Comparison of ENCODE assay signal across 11 mouse cellular contexts in genomic region chr6:99205587-99206436, GRCm38 (mm10).
DNase-seq lines count a peak whose midpoint lies in the region; ATAC-seq and TF ChIP-seq lines count a peak whose summit lies in the region.
"Had no signal": no experiment of that assay in that cellular context is flagged by ENCODE, and none has a peak within 500 bp of the region (broad histone marks: within the 10 kb centered on the region; RNA-seq: fewer than 3 reads in every experiment).

No protein-coding gene starts in this region.

- H3K9me3 ChIP-seq in lung, embryonic 16.5 days (ENCODE audit: control insufficient read depth, low read length): no peaks in the 10 kb centered on the region
- H3K9me3 ChIP-seq in liver, embryonic 13.5 days (replicated peaks): no peaks in the 10 kb centered on the region
- H3K9me3 ChIP-seq in stomach, embryonic 15.5 days: no peaks in the 10 kb centered on the region
- H3K9me3 ChIP-seq: embryonic facial prominence, embryonic 13.5 days had no signal

- no peak for TF ChIP-seq CTCF in embryonic fibroblast, embryonic 13.5 days (IDR thresholded peaks at IDR 0.05; ENCODE audit: borderline replicate concordance, insufficient read depth, low read length)

- no peaks in the 10 kb centered on the region for H3K27me3 ChIP-seq in lung, embryonic 16.5 days (ENCODE audit: control insufficient read depth, insufficient read depth, low read depth, low read length)
- no peaks in the 10 kb centered on the region for H3K27me3 ChIP-seq in liver, embryonic 13.5 days
- H3K27me3 ChIP-seq in stomach, embryonic 15.5 days (replicated peaks): no peaks in the 10 kb centered on the region

- no peak overlapping the region for H3K4me3 ChIP-seq in lung, embryonic 16.5 days (ENCODE audit: low read length)
- H3K4me3 ChIP-seq in embryonic fibroblast, embryonic 13.5 days (ENCODE audit: insufficient read depth, low read length): no peak overlapping the region
- no peak overlapping the region for H3K4me3 ChIP-seq in liver, embryonic 13.5 days (replicated peaks)
- H3K4me3 ChIP-seq in stomach, embryonic 15.5 days (replicated peaks): no peak overlapping the region
- H3K4me3 ChIP-seq: embryonic facial prominence, embryonic 13.5 days; myocyte had no signal

- H3K27ac ChIP-seq in lung, embryonic 16.5 days (ENCODE audit: low read length): no peak overlapping the region
- peak overlapping the region; percentile 23; the same call in 1 of the 2 replicates for H3K27ac ChIP-seq in embryonic fibroblast, embryonic 13.5 days (ENCODE audit: insufficient read depth, low read length)
- H3K27ac ChIP-seq in liver, embryonic 13.5 days: peak overlapping the region; percentile 48
- peak overlapping the region; percentile 62 for H3K27ac ChIP-seq in stomach, embryonic 15.5 days
- H3K27ac ChIP-seq: embryonic facial prominence, embryonic 13.5 days; kidney, postnatal 0 days had no signal

- ATAC-seq in lung, embryonic 16.5 days (ENCODE audit: low read depth): no peak
- ATAC-seq in liver, embryonic 13.5 days (ENCODE audit: low read depth): peak; percentile 36; the same call in 1 of the 2 replicates
- ATAC-seq in stomach, embryonic 15.5 days (ENCODE audit: insufficient read depth, low FRiP score, low read depth): no peak

- H3K4me2 ChIP-seq in lung, embryonic 16.5 days (ENCODE audit: low read depth, low read length): peak overlapping the region; percentile 29; the same call in 1 of the 2 replicates
- H3K4me2 ChIP-seq in liver, embryonic 13.5 days: 0 out of 2 replicates have a peak overlapping the region, but pooled peaks have one; percentile 23
- peak overlapping the region; percentile 51 for H3K4me2 ChIP-seq in stomach, embryonic 15.5 days

- H3K4me1 ChIP-seq in lung, embryonic 16.5 days (replicated peaks; ENCODE audit: control insufficient read depth, insufficient read depth, low read length): peaks cover 42% of the 10 kb centered on the region
- H3K4me1 ChIP-seq in embryonic fibroblast, embryonic 13.5 days (ENCODE audit: control insufficient read depth, insufficient read depth, low read length): peaks cover 26% of the 10 kb centered on the region
- peaks cover 48% of the 10 kb centered on the region for H3K4me1 ChIP-seq in liver, embryonic 13.5 days (replicated peaks)
- peaks cover 39% of the 10 kb centered on the region for H3K4me1 ChIP-seq in stomach, embryonic 15.5 days

- no peak for DNase-seq in lung, adult 18-20 months
- DNase-seq in liver, embryonic 13.5 days: no peak
- no peak for DNase-seq in adrenal gland, adult 8-10 months
- DNase-seq in kidney, adult 18-20 months: no peak
- DNase-seq in gastrocnemius, adult 8-10 months (ENCODE audit: low spot score in 2 of 2): no peak

- H3K36me3 ChIP-seq in lung, embryonic 16.5 days (ENCODE audit: control insufficient read depth, insufficient read depth, low read length): no peaks in the 10 kb centered on the region
- no peaks in the 10 kb centered on the region for H3K36me3 ChIP-seq in liver, embryonic 13.5 days
- H3K36me3 ChIP-seq in stomach, embryonic 15.5 days: no peaks in the 10 kb centered on the region
- H3K36me3 ChIP-seq: embryonic facial prominence, embryonic 13.5 days had no signal

- 27% methylated on average over 13 of the region's 13 CpGs for WGBS in lung, embryonic 16.5 days
- 9% methylated on average over 13 of the region's 13 CpGs for WGBS in liver, embryonic 13.5 days (ENCODE audit: insufficient replicate concordance)
- 21% methylated on average over 13 of the region's 13 CpGs for WGBS in stomach, embryonic 15.5 days

- TF ChIP-seq POLR2A in embryonic fibroblast, embryonic 13.5 days (IDR thresholded peaks at IDR 0.05; ENCODE audit: low read depth, low read length): no peak

- H3K9ac ChIP-seq in lung, embryonic 16.5 days (ENCODE audit: low read length): no peak overlapping the region
- H3K9ac ChIP-seq in liver, embryonic 13.5 days: no peak overlapping the region
- H3K9ac ChIP-seq in stomach, embryonic 15.5 days: no peak overlapping the region
- H3K9ac ChIP-seq: embryonic facial prominence, embryonic 13.5 days had no signal
